Mouse (Mus musculus) CD8-positive naive resting alpha-beta T cell, adult 2 months (primary cell): Measurements from ENCODE around the gene Pkd1l1.

ENCODE experiments used
- DNase-seq, 2 experiments: peaks; one replicate each; pipeline ENCODE4 v3.0.0; 2022; ENCODE audit warnings: low read depth in 2 of 2, low spot score in 2 of 2

Gene Pkd1l1

GRCm38 (mm10) chr11:8942446-8942845, 30.6 kb downstream of the Pkd1l1 start:
- DNase-seq = no peak

DNA sequence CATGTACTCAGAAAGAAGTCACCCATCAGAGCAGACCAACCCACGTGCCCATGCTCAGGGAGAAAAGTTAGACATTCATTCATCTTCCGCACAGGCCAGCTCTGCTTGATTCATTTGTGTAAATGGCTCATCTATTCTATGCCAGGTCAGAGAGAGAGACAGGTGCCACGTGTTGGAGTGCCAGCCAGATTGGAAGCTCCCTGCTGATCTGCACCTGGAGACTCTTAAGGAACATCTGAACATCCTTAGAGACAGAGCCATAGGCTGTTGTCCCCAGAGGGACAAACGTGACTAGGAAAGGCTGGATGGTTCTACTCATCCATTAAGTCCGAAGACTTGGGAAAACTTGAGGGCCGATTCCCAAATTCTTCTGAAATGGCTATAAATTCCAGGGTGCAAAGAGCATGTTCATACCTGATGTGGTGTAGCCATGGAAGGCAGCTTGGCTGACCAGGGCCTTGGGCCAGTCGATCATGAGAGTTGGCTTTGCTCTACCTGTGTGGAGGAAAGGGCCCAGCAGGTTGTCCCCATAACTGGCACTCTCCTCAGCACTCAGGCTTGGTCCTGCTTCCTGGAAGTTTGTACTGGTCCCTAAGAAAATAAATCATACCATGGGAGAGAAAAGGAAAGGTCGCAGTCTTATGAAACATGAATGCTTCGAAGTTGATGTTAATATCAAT, 36.5 kb downstream of the Pkd1l1 start:
- no peak for DNase-seq

GRCm38 (mm10) chr11:8916081-8916671, 56.9 kb downstream of the Pkd1l1 start:
- DNase-seq = no peak

GRCm38 (mm10) chr11:8882793-8883192, 90.3 kb downstream of the Pkd1l1 start:
- no peak for DNase-seq

DNA sequence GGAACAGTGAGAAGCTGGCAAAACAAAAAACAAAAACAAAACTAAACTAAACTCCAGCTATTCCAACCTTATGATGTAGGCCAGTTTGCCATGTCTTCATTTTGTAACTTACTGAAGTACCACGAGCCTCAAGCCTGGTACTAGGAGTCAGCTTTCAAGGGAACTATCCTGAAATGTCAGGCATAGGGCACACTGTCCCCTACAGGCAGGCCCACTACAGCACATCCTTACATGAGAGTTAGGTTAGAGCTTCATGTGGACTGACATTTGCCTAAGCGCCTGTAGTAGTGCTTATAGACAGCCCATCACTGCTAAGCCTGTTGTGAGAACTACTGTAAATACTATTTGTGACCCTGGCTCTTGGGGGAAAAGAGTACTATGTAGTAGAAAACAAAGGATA, 91.5 kb downstream of the Pkd1l1 start:
- DNase-seq = no peak

- DNase-seq = no peak
Observed at GRCm38 (mm10) chr11:8870115-8870514, 103.0 kb downstream of the Pkd1l1 start.

- DNase-seq = no peak
Observed at GRCm38 (mm10) chr11:8866021-8866420, 107.0 kb downstream of the Pkd1l1 start.

- no peak for DNase-seq
Observed at GRCm38 (mm10) chr11:8863955-8864675, 109.0 kb downstream of the Pkd1l1 start.

DNA sequence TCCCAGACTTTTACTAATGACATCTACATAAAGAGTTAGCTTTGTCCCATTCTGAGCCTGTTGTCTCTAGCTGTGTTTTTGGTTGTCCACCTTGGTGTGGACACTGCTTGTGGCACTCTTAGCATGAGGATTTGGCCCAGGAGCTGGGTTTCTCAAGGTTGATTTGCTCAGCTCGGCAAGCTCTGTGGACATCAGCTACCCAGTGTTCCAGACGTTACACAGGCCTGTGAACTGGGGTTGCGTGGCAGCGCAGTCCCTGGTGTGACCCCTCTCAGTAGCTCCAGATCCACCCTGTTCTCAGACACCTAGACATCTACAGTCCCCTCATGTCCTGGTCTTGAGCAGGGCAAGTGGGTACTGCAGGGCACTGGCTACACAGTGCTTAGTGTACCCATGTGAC, 110.6 kb downstream of the Pkd1l1 start:
- no peak for DNase-seq

DNA sequence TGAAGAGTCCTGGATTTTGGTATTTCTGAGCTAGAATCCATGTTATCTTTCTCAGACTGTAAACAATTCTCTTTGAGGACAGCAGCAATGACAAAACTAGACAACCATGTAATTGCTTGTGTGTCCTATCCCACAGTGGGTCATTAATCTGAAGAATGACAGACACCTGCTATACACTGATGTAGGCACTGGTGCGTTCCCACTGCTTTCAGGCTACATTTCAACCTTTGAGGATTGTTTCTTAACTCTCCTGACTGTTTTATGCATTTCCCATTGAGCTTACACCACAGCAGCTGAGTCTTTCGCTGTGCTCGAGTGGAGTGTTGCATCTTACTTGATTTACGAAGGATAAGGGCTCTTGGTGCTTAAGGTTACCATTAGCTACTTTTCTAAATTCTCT, 111.1 kb downstream of the Pkd1l1 start:
- DNase-seq = no peak

- DNase-seq = no peak
Observed at GRCm38 (mm10) chr11:8860878-8861277, 112.2 kb downstream of the Pkd1l1 start.

DNA sequence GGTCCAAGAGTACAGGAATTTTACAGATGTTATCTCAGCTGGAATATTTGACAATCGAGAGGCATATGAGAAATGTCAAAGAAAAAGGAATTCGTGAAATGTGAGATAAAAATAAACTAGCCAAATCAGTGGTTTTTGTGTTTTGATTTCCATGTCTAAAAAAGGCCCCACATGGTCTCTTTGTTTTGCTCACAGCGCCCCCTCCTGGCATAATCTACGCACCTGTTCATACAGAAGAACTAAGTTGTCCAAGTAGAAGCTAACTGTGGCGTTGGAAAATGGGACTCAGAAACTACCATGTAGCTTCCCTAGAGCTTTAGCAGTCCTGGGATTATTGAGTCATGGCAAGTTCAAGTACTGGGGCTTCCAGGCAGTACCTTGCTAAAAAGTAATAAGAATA, 113.2 kb downstream of the Pkd1l1 start:
- DNase-seq = no peak

DNA sequence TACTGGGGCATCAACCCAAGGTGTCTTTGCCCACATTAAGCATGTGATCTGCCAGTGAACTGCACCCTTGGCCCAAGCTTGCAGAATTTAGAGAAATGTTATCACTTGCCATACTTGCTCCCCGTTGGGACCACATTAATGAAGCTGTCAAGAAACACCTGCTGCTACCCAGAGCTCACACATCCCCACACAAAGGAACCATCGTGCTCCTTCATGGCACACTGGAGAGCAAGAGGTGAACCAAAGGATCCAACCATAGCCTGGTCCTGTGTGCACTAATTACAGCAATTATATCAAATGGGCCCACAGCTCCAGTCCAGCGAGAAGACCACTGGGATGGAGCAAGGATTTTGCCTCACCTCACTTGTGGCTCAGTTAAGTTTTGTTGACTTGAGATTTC, 114.0 kb downstream of the Pkd1l1 start:
- no peak for DNase-seq

- DNase-seq = no peak
Observed at GRCm38 (mm10) chr11:8856125-8856524, 116.9 kb downstream of the Pkd1l1 start.

- no peak for DNase-seq
Observed at GRCm38 (mm10) chr11:8848049-8848448, 125.0 kb downstream of the Pkd1l1 start.

GRCm38 (mm10) chr11:8847627-8848026, 125.4 kb downstream of the Pkd1l1 start:
- DNase-seq = no peak

GRCm38 (mm10) chr11:8836176-8836575, 136.9 kb downstream of the Pkd1l1 start:
- no peak for DNase-seq

DNA sequence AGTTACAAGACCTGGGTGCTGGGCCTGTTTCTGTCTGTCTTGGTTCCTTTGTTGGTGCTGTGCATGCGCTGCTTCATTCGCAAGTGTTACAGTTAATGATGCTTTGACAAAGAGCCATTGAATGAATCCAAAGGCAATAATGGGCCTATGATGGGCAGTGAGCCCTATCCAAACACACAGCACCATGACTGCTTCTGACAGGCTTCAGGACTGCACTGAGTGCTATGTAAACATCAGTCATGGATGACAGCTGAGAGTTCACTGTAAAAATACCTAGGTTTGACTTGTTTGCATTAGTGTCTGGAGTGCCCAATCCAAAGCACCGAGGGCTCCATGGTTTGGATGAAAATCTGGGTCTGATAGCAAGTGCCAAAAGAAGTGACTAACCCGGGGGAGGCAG, 138.9 kb downstream of the Pkd1l1 start:
- no peak for DNase-seq

DNA sequence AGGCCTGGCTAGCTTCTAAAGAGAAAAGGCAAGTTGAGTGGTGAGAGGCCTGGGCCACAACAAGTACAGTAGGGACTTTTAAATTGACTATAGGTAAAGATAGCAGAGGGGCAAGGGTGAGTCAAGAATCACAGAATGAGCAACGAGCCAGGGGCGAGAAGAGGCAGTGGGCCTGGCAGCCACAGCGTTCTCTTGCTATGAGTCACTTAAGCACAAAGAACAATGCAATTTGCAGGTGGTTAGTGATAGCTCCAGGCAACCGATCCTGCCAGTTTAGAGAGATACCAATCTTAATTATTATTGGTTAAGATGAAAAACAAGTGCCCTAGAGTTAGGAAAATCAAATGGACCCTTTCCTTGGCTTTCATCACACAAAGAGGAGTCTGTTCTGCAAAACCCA, 142.5 kb downstream of the Pkd1l1 start:
- DNase-seq = no peak

DNA sequence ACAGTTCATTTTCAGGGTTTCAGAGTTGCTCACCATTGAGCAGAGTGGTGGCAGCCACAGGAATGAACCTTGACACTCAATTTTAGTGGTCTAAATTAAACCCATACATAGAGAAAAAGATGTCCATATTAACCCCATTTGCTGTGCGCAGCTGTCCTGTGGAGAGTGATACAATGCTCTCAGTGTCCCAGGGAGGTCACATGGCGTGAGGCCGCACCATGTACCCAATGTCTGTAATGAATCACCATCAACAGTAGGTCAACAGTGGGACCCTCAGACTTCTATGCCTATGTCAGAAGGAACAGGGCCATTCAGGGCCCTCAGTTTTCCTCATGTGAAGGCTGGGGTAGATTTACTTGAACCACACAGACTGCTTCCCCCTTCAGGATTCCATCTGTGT, 143.5 kb downstream of the Pkd1l1 start:
- DNase-seq = no peak

GRCm38 (mm10) chr11:8828836-8829526, 144.1 kb downstream of the Pkd1l1 start:
- DNase-seq = no peak

DNA sequence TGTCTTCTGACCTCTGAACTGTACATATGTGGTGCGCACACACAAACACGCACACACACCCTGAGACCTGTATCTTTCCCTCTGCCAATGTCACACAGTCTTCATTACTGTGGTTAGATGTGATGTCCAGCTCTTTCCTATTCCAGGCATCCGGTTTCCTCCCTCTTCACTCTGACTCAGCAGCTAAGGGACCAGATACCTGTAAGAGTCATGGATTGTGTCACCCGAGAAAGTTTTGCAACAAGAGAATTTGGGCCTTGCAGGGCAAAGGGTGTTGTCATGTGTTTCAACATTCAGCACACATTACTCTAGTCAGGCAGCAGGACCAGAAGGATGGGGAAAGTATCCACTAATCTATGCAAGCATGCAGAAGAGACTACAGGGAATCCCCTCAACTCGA, 146.5 kb downstream of the Pkd1l1 start:
- DNase-seq = no peak
